Mouse (Mus musculus) lung, adult 18-20 months (tissue): ENCODE data around the gene Arpp19.
A peak's percentile ranks its signal among the peaks of the same experiment; 100 is the strongest.

Source experiments
- DNase-seq, 2 experiments: peaks; one replicate each; pipeline ENCODE4 v3.0.0; 2022; ENCODE audit warnings: mixed read lengths in 2 of 2

Arpp19 gene

DNA sequence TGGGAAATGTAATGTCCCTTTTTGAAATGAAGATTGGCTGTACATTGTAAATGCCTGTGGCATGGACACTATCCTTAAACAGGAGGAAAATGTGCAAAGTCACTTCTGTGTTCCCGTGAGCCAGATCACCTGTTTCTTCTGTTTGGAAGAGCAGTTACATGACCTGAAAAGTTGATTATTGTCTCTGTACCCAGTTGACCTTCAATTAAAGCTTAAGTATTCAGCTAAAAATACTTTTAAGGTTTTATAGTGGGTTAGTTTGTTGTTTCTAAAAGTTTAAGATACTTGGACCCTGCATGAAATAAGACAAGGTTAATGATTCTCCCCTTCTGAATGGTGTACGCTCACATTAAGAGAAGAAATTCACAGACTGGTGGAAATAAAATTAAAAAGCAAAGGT is 3.2 kb downstream of the Arpp19 start:
- no peak for DNase-seq

- no peak for DNase-seq
These were observed 4.6 kb downstream of the Arpp19 start for GRCm38 (mm10) chr9:75041840-75042525.

DNA sequence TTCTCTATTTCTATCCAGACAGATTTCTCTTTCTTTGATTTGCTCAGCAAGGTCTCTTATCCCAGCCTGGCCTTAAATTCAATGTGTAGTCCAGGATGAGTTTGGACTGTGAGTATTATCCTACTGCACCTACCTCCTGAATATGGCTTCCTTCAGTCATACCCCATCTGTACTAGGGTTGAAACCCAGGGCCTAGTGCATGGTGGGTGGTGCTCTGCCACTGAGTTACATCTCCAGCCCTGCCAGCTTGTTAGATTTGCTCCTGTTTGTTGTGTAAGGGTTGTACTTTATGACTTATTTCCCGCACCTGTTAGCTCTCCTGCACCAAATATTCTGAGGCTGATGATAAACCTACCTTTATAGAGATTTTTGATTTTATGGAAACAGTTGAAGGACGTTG is 5.8 kb downstream of the Arpp19 start:
- no peak for DNase-seq

DNA sequence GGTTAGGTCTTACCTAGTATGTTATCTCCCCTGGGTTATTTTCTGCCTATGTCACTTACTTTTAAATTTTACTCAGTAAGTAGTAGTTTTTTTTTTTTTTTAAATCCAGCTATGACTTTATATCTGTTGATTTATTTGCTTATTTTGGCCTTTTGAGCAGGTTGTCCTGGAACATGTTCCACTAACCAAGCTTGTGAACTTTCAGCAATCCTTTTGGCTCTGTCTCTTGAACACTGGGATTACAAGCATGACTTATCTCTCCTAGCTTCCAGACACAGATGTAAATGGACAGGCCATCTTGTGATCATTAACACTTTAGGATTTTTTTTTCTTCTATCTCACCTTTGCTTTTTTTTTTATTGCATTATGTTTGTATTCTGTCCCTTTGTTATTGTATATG is 9.7 kb downstream of the Arpp19 start:
- no peak for DNase-seq

- DNase-seq, result peak; percentile 31 to 49
These were observed 11.7 kb downstream of the Arpp19 start for GRCm38 (mm10) chr9:75049100-75049499.

GRCm38 (mm10) chr9:75050003-75050402 is 12.6 kb downstream of the Arpp19 start:
- DNase-seq, result peak; percentile 51 to 70

- no peak for DNase-seq
These were observed 14.4 kb downstream of the Arpp19 start for GRCm38 (mm10) chr9:75051841-75052240.

DNA sequence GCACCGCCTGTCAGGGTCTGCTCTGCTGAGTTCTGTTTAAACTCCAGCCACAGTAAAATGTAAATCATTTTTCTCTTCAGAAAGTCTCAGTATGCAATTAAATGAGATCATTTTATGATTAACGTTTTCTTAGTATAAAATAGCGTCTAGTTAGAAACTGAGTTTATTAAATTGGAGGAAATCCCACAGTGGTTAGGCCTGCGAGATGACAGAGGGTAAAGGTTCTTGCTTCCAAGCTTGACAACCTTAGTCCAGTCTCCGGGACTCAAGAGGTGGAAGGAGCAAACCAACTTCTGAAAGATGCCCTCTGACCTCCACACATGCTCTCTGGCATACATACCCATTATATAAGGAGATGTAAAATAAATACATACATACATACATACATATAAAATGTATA is 17.6 kb downstream of the Arpp19 start:
- DNase-seq, result no peak

DNA sequence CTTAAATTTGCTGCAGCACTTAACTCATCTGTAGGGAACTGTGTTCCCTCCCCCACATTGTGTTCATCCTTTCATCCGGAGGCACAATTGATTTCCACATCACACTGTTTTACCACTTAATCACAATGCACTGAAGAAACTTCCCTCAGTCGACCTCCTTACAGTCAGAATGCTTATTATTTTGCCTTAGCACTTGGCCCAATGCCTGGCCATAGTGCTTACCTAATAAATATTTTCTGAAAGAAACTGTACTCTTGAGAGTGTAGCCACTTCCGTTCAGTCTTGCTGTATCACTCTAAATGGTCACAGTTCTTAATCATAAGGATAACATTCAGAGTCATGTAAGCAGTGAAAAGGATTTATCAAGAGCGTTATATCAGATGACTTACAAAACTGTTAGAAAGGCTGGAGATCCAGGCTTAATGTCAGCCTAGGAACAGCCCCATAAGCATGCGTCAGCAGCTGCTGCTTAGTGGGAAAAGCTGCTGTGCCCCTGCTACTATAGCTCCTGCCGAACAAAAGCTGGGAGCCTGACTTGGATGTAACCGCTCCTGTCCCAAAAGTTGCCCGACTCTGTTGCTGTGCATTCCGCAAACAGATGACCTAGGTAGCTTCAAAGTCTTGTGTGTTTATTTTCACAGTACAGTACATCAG is 27.4 kb downstream of the Arpp19 start:
- peak in 1 of 2 experiments; percentile 21 for DNase-seq

GRCm38 (mm10) chr9:75070457-75071028 is 33.1 kb downstream of the Arpp19 start, which contains the start of gene Myo5a:
Gene Myo5a (plus strand): TSS chr9:75071015.
- no peak for DNase-seq

DNA sequence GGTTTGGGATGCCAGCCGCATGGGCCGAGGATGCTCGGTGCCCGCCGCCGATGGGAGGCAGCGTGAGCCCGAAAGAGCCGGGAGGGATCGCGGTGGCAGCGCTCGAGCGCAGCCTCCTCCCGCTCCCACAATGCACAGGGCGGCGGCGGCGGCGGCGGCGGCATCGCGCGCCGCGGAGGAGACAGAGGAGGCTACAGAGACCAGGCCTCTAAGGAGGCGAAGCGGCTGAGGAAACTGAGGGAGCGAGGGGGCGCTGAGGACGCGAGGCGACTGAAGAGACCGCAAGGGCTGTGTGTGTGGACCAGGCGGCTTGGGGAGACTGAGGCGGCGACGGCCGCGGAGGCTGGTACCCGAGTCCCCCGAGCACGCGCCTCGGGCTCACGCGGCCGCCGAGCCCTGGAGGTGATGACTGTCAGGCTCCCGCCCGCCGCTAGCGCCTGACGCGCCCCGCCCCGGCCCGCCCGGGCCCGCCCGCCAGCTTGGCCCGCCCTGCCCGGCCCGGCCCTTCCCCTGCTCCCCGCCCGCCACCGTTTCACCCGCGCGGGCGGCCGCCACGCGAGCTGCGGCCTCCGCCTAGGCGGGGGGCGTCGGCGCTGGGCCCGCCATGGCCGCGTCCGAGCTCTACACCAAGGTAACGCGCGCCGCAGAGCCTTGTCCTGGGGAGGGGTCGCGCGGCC is 33.8 kb downstream of the Arpp19 start:
- DNase-seq, result peak; percentile 75 to 82

DNA sequence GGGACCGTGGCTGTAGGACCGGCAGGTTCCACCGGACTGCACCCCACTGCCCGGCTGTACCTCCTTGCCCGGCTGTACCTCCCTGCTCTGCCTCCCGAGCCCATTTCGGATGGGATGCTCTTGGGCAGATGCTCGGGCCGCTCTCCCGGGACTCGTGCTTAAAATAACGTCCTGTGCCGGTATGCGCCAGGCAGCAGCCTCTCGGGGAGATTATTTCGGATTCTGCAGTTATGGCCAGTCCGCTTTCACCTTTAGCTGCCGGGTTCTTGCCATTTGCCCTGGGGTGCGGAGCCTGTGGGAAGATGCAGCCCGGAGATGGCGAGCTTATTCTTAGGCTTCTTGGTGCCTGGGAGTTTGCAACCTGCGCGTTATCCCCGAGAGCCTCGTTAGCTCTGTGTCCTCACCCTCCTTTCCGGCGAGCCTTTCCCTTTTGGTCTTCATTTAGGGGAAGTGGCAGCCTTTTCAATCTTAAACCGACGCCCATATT is 34.3 kb downstream of the Arpp19 start:
- DNase-seq, result peak; percentile 16 to 29

DNA sequence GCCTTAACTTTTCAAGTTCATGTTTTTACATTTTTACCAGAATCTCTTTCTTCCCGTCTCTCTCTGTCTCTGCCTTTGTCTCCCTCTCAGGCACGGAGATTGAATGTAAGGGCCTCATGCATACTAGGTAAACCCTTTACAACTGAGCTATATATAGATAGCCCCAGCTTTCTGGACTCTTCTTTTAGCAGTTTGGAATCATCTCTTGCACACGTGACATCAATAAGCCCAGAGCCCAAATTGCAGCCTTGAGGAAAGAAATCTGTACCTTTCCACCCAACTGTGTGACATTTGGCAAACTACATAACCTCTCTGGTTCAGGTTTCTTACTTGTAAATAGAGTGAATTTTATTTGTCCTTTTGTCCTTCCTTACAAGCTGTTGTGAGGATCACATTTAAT is 34.9 kb downstream of the Arpp19 start:
- DNase-seq, result no peak

- DNase-seq, result no peak
These were observed 39.8 kb downstream of the Arpp19 start for GRCm38 (mm10) chr9:75077191-75077590.

DNA sequence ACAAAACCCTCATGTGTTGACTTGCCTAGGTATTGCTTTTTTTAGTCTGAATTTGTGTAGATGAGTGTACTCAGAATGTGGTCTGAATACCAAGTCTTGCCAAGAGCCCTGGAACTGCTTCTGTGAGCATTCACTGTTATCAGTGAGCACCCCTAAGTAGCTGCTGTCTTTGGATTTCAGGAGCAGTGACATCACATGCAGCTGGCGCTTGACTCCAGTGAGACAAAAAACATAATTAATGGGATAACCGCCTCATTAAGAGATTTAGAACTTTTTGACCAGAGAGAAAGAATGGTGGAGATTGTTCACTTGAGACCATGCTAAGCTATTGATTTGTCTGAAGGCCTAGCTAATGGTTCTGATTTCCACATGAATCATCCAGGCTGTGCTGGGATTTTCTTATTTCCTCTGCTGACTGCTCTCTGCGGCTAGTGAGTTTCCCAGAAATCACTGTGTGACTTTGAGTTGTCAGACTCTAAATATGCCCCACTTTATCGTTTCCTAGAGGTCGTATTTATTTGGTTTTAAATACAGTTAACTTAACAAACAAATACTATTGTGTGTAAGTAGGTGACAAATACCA is 47.9 kb downstream of the Arpp19 start:
- DNase-seq, result no peak

- no peak for DNase-seq
These were observed 50.4 kb downstream of the Arpp19 start for GRCm38 (mm10) chr9:75087823-75088222.

DNA sequence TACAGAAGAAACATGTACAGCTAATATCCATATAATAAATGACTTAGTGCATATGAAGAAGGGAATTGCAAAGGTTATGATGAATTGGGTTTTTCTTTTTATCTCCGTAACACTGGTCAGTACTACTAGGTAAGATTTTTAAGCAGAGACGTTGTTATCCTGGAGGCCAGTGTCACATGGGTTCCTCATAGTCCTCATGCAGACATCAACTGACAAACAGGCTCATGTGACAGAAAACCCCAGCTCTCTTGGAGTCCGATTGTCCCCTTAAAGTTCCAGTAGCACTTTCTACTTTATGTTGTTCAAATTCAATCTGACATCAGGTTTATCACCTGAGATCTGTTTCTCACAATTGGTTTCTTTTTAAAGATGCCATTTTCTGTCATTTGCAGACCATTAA is 51.9 kb downstream of the Arpp19 start:
- DNase-seq, result no peak

GRCm38 (mm10) chr9:75092134-75092533 is 54.7 kb downstream of the Arpp19 start:
- no peak for DNase-seq

DNA sequence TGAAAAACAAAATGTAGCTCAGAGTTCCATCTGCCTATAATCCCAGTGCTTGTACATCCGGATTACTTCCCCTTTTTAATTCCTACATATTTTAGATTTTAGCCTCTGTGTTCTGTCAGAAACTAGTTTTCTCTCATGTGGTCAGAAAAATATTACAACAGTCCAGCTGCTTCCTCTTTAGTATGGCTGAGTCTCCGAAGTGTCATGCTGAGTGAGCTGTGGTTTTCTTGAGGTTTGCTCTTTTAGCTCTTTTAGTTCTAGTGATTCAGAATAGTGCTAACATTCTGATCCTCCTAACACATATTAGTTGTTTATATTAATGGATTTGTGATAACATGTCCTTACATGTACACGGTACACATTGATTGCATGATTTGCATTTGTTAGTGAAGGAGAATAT is 57.3 kb downstream of the Arpp19 start:
- DNase-seq, result peak in 1 of 2 experiments; percentile 5

DNA sequence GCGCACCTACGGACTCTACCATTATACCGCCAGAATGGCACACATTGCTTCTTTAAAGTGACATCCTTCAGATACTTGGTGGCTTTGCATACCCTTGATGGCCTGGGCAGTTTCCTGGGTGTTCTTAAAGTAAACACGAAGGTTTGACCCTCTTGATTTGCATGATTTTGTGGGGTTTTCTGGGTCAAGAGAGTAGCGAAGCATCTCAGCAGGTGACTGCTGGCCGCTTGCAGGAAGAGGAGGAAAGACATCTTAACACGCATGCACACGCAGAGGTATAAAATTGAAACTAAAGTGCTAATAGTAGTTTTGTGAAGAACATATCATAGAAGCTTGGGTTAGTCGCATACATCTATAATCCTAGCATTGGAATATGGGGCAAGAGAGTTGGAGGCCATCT is 61.5 kb downstream of the Arpp19 start:
- DNase-seq, result no peak

GRCm38 (mm10) chr9:75100157-75100781 is 62.9 kb downstream of the Arpp19 start:
- DNase-seq, result no peak

GRCm38 (mm10) chr9:75102131-75102530 is 64.7 kb downstream of the Arpp19 start:
- DNase-seq, result no peak
